Mouse (Mus musculus) adrenal gland, postnatal 25 days (tissue): ENCODE data around the gene Ube2e3. TPM values are rescaled to one million over a fixed set of nuclear protein-coding genes. Genes with fewer than 3 reads are reported as not detected.

Experiments used
- DNase-seq: peaks from one replicate; pipeline ENCODE4 v3.0.0; 2021; ENCODE audit warnings: mixed read lengths
- long read RNA-seq: library from polyadenylated mRNA; stranded (forward); transcript quantifications from one replicate; pipeline ENCODE4 v2.0.0, GENCODE M21; 2021
- total RNA-seq: library from RNA; stranded (reverse); gene quantifications from 2 replicates; pipeline ENCODE4 v1.2.3, GENCODE M21; 2021

Gene Ube2e3
- 64.3 and 78.5 TPM in 2 replicates for total RNA-seq
- long read RNA-seq, transcript Ube2e3-201 (6 exons, 2,249 nt): major isoform, 64 of 70 reads
- long read RNA-seq, partial matches to known transcripts: 3 of 70 reads
- long read RNA-seq, other reads (novel, unspliced or antisense): 2 of 70 reads

DNA sequence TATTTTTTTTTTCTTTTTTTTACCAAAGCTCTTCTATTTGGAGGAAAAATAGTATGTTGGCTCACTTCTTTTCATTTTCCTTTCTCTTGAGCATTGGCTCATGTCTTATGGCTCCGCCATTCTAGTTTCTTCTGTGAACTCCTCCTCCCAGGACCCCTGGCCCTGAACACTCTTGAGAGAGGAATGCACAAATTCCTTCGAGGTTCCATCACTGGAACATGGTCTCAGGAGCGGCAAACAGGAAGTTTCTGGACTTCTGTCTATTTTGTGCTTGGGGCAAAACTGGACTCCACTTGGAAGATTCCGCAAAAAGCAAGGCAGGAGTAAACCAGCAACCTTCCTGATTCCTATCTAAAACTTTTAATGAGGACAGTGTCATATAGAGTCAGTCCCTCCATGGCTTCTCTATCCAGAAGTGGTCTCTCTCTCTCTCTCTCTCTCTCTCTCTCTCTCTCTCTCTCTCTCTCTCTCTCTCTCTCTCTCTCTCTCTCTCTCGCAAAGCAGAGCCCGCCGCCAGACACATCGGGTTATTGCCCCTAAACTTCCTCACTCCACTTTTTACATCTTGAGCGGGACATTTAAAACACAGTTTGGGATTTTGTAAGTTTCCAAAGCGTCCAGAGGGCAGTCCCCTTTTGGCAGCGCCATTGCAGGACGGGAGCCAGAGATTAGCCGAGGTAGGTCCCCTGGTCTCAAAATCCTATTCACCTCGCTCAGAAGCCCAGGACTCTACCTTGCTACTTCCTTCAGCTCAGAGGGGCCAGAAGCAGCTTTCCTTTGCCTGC, at the start of gene Ube2e3:
TSS of gene Ube2e3 (plus strand) at position 399 of the 785 bp plus-strand sequence.
- no peak for DNase-seq

DNA sequence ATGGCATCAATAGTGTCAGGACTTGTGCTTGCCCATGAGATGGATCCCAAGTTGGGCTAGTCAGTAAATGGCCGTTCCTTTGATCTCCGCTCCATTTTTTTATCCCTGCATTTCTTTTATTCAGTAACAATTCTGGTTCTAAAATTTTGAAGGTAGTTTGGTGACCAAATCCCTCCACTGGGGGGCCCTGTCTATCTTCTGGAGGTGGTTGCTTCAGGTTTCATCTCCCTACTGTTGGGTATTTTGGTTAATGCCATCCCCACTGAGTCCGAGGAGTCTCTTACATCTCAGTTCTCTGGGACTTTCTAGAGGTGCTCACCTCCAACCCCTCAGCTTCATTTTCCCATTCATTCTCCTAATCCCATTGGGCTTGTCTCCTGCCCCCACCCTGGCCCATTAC, 38.0 kb upstream of the Ube2e3 start:
- DNase-seq: no peak

DNA sequence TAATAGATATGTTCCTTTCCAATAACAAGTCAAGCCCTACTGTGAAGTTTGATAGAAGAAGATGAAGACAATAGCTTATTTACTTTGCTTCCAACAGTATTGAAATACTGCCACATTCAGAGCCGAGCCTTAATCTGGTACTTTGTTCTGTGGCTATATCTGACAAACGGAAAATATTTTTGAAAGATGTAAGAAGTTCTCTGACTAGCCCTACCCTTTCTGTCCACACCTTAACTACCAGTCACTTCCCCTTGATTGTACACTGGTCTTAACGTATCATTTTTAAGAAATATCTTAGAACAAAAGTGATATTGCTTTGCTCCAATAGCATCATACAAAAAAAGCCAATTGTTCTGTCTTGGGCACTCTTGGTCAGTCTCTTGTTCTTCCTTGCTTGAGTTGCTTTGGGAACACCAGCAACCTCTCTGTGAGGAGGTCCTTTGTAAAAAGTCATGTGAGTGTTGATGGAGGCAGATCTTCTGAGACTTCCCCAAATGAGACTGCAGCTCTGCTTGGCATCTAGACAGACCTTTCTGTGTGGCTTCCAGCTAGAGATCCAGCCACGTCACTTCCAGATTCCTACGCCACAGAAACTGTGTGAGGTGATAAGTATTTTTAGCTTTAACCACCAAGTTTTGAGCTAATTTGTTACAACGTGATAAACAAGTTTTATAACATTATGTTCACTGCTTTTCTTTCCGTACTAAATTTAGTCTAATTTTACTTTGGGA, 26.3 kb upstream of the Ube2e3 start:
- no peak for DNase-seq

DNA sequence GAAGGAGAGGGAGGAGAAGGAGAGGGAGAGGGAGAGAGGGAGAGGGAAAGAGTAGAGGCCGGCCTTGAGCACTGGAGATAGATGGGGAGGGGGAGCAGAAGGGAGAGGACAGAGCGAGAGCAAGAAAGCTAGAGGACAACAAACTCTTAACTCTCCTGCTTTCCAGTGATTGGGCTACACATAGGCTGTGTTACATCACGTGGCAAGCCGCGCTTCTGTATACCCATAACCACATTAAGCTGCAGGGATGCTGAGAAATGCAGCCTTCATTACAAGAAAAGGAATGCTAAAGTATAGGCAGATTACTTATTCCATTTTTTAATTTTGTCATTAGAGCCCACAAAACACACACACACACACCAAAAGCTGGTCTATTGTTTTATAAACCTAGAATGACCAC, 23.6 kb upstream of the Ube2e3 start:
- DNase-seq: no peak

DNA sequence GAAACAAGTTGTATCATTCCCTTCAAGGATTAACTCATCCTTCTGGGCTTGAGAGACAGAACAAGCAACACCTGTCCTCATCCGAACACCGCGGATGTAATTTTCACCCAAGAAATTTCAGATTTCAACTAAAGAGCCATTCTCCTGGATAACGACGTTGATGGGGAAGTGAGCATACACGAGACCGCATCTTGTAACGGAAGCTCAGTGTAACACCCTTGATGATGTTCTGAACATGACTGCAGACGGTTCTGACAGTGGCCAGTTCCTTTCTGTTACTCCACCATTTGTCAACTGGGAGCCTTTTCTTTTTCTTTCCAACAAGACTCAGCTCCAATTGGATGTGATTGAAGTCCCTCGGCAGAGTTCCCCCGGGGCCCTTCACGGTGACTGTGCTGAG, 22.6 kb upstream of the Ube2e3 start:
- DNase-seq: no peak

DNA sequence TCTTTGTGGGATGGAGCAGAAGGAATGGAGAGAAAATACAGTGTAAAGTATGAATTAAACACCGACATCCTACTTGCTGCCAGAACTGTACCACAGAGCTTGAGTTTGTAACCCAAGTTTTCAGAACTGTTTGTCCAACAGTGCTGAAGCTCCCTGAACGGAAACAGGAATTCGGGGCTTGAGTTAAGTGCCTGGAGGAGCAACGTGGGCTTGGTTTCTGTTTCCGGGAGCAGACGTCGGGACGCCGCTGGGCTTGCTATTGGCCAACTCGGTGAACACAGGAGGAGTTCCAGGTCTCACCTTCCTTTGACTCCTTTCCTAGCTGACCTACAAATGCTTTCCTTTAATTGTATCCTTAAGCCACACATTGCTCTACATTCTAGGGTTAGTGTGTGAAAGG, 22.2 kb upstream of the Ube2e3 start:
- no peak for DNase-seq

DNA sequence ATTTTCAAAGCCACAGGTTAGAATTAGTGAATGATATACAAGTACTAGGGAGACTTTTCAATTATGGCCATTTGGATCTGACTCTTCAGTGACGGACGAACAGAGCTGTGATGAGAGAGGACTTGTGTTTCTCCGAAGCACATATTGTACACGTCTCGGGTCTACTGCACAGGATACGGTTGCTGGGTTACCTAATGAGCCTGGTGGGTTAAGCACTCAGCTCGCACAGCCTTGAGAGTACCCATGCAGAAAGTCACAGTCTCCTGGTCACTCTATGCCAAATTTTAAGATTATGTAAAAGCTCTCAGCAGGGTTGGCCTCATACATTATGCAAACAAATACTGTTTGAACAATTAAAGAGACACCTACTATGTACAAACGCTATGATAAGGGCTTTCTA, 13.6 kb upstream of the Ube2e3 start:
- DNase-seq: no peak

DNA sequence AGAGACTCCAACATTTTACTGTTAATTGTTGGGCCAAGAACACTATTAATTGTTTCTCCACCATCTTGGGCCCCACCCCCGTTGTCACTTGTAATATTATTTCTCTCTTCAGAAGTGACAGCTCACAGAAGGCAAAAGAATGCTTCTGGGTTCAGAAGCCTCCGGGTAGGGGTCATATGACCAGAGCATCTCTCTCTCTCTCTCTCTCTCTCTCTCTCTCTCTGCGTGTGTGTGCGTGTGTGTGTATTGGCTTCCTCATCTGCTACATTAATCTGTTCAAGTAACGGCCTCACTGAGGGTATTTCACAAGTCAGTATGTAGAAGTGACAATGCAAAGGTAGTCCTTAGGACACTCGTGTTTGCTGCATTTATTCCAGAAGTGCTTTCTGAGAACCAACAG, 9.3 kb upstream of the Ube2e3 start:
- DNase-seq: no peak

DNA sequence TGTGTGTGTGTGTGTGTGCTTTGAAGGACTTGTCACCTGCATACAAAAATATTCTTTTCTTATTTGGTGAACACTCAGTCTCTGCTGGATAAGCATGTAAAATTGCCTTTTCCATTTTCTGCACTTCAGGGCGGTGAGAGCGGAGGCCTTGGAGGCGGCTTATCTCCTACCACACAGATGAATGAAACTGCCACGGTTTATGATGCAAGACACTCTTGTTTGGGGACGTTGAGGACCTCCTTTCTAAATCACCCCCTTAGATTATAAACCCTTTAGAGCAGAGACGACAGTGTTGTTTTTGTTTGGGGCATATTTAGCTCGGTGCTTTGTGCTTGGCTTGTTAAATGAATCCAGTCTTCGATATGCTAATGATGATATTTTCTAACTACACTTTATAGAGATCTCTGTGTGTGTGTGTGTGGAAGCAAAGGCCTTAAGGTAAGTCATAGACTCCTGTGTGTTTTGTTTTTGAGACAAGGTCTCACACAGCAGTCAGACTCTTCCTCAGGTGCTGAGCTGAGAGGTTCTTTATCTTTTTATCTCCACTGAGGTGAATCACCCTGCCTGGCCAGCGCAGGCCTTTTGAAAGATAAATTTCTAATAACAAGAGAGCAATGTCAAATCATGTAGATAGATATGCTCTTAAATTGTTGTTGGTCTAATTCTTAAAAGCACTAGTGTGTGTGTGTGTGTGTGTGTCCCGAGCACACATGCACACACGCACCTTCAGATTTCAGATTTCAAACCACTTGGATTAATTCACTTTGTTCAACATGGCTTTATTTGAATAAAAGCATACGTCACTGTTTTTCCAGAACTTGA, 8.4 kb upstream of the Ube2e3 start:
- no peak for DNase-seq

DNA sequence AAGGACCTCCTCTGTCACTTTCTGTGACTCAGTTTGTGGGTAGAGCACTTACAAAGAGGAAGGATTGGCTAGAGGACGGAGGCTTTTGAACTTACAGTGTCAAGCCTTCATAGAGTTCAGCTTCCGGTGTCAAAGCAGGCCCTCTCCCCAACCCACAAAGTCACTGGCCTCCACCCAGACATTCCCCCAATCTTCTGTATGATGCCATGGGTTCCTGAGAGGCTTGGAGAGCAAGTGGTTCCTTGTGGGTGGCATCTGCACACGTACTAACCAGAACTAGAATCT, 7.9 kb upstream of the Ube2e3 start:
- DNase-seq: no peak

DNA sequence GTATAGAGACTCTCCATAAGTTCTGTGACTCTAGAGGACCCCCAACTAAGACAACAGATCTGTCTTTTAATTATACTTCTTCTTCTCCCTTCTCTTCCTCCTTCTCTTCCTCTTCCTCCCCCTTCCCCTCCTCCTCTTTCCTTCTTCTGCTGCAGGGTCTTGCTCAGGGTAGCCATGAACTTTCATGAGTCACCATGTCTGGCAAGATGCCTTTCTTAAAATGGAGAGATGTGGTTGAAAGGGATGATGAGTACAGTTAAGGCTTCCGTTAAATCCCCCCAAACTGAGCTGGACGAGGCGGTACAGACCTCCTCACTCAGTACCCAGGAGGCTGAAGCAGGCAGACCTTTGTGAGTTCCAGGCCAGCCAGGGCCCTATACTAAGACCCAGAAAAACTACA, 3.8 kb upstream of the Ube2e3 start:
- no peak for DNase-seq

DNA sequence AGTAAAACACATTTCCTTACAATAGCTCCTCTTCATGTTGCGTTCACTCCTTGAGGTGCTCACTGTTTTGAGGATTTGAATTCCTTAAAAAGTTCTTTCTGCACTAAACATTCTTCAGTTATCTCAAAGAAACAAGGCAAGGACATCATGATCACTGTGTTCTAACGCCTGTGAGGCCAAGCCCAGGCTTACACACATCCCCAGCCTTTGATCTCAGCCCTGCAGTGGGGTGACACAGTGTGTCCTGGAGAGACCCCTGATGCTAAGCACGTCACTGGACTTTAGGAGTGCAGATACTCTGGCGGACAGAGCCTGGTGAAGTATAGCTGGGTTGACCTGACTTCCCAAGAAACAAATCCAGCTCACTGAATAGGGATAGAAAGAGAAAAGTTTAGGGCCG, 3.1 kb upstream of the Ube2e3 start:
- no peak for DNase-seq

DNA sequence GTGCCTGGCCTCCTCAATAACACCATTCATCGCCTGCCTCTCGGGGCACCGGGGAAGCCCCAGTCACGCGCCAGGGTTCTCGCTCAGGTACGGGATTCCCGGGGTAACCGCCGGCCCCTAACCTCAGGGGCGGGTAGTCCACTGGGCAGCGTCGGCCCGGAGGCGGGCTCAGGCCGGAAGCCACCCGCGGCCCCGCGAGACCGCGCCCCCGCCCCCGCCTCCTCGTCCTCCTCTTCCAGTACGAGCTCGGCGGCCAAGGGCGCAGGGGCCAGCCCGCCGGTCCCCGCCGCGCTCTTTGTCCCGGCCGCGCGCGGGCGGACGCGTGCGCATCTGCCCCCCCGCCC, 559 bp downstream of the Ube2e3 start:
- DNase-seq: peak; percentile 83

DNA sequence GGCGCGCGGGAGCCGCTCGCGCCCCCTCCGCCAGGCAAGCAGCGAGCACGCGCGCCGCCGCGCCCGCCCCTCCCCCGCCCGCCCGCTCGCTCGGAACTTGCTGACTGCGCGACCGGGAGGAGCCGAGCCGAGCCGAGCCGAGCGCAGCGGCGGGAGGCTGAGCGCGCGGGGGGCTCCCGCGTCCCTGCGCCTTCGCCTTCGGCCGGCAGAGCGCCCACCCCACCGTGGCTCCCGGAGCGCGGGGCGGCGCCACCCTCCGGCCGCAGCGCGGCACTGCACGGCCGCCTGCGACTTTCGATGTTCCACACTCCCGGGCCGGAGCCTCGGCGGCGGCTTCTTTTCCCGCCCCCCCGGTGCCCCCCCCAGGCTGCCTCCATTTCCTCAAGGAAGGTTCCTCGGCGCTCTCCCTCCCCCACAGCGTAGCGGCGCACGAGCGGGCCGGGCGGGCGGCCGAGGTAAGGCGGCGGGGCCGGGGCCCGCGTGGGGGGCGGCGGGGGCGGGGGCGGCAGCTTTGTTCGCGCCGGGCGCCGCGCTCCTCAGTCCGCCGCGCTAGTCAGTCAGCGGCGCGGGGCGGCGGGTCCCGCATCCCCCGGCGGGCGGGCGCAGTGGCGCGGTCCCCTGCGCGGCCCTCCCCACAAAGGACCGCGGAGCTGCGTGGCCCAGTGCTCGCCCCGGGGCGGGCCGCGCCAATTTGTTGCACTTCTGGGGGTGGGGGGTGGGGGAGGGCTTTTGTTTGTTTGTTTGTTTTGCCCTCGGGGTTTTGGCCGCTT, 1.2 kb downstream of the Ube2e3 start:
- peak; percentile 76 for DNase-seq

DNA sequence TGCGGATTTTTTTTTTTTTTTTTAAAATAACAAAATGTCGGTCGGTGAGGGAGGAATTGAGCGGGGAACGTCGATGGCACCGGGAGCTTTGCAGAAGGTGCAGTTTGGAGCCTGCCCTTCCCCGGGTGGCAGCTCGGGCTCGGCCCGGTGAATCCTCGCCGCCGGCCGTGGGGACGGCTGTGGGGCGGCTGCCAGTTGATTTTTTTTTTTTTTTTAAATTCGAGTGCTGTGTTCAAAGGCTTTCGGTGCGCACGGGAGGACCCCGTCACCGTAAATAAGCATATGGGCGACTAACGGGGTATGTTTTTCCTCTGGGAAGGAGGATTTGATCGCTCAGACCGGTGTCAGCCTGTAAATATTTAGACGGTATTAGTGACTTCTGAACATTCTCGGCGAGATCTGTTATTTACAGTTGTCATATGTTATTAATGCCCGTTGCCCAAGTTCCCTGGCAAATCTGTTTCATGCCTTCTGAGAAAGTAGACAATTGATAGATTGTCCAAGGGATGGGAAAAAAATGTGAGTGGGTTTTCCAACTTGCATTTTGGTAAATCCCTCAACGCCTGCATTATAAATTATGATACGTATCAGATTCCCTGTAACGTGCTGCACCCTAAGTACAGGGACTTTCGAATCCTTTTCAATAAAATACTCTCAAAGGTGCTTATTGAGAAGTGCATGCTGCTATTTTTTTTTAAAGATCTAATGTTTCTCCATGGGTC, 2.0 kb downstream of the Ube2e3 start:
- peak; percentile 40 for DNase-seq

DNA sequence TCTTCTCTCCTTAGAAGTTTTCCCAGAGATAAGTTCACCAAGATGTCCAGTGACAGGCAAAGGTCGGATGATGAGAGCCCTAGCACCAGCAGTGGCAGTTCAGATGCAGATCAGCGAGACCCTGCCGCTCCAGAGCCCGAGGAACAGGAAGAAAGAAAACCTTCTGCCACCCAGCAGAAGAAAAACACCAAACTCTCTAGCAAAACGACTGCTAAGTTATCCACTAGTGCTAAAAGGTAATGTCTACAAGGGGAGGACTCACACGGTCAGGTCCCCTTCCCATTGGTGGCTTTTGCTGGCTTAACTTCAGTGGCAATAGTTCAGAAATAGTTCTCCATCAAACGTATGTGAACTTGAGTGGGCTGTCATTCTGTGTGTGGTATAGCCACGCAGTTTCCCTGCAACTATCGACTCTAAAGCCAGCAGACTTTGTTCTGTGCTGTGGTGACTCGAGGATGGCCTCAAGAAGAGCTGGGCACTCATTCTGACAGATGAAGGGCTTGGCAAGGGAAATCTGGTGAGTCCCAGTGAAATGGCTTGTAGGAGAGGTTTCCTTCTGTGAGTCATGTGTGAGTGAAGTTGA, 2.6 kb downstream of the Ube2e3 start:
- DNase-seq: no peak

DNA sequence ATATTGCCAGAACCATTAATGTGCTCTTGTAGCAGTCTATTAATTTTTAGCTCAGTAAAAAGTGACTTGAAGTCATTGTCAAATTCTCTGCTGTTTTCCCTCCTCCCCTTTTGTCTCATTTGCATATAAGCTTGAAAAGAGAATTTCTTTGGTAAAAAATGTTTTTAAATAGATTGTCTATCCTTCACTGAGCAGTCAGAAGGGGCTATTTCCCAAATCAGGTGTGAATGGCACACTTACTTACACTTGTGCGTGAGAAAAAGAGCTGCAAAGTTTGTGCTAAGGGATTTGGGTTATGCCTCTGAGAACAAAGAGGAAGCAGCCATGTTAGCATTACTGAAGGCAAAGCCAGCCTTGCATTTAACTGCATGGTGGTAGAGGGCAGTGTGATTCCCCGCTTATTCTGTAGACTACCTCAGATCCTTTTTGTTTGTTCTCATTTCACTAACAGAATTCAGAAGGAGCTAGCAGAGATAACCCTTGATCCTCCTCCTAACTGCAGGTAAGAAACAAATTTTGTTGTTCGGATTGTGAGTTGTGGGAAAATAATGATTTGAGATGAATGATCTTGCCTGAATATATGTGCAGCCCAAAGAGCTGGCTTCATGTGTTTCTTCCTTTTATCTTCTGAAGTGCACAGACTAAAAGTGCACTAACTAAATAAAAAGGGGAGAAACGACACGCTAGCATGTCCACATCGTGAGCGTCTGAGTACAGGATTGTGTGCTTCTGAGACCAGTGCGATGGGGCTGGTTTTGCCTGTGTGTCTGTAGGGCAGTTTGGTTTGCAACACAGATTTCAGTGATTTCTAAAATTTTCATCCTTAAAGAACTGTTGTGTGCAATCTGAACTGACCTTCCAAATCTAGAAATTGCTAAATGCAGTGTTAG, 4.3 kb downstream of the Ube2e3 start:
- no peak for DNase-seq

DNA sequence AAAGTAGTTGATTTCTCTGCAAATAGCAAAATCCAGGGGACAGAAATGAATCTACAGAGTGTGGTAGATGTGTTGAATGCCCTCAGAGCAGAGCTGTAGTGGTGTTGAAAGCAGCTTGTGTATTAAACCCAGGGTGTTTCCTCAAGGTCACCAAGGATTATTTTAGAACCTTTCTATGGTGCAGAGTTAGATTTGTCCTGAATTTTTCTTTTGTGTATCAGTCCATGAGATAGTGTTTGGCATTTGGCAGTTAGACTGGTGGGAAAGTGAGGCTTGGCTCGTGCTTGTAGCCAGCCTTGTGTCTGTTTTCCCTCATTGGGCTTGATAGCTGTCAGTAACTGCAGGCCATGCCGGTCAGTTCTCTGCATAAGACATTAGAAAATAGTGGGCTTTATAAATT, 6.0 kb downstream of the Ube2e3 start:
- DNase-seq: no peak

DNA sequence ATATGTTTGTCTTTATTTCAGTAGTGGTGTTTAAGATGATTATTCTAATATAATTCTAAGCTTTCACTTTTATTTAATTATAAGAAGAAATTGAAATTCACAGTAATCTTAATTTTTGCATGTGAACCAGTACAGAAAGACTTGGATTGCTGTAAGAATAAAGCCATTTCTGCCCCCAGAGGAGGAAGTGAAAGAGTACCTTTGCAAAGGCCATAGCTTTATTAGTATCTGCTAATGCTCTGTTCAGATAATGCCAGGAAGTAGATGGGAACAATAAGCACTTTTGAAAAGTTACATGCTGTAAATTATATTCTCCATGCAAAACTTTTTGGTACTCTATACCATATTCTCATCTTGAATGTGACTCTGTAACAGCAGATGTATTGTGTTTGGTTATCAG, 8.1 kb downstream of the Ube2e3 start:
- no peak for DNase-seq

DNA sequence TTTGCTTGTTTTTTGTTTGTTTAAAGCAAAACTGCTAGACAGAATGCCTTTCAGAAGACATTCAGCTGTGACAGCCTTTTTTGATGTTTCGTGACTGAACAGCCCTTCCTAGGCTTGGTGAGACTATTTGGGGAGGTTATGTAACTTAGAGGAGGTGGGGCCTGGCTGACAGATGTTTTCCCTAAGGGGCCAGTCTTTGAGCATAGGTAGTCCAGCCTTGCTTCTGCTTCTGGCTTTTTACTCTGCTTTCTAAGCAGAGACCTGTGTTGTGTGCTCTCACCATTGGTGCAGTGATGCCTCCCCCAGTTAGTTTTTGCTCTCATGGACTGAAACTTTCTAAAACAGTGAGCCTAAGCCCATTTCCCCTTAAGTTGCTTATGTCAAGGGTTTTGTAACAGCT, 14.1 kb downstream of the Ube2e3 start:
- DNase-seq: no peak
